Mouse (Mus musculus) 3T3-L1 (cell line): ENCODE results near the gene Olfr837.
"Not testable (repeated sequence)": the region's sequence is repeated elsewhere in the genome, so short reads cannot be mapped to it uniquely, and the experiment has no call there.

ENCODE experiments used
- DNase-seq: peaks from one replicate; pipeline ENCODE4 v3.0.0-alpha.2; 2015; ENCODE audit warnings: low read depth, low spot score

Olfr837 gene

DNA sequence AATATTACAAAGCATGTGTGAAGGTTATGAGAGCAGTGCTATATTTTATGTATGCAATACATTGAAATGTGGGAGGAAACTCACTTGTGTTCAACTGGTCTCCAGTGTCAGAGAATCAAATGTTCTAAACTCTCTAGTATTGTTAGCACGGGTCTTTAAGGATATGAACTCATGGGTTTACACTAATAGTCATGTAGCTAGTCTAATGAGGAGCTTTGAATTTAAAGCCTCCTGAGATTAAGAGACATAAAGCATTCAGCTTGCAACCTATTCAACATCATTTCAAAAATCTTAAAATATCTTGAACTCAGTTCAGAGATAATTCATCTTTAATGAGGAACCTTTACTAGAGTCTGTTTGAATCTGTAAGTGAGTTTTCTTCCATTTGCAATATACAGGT lies at the start of gene Olfr837:
Gene Olfr837, plus strand, starts transcription at position 301 of the 400 bp plus-strand sequence.
- no peak for DNase-seq

DNA sequence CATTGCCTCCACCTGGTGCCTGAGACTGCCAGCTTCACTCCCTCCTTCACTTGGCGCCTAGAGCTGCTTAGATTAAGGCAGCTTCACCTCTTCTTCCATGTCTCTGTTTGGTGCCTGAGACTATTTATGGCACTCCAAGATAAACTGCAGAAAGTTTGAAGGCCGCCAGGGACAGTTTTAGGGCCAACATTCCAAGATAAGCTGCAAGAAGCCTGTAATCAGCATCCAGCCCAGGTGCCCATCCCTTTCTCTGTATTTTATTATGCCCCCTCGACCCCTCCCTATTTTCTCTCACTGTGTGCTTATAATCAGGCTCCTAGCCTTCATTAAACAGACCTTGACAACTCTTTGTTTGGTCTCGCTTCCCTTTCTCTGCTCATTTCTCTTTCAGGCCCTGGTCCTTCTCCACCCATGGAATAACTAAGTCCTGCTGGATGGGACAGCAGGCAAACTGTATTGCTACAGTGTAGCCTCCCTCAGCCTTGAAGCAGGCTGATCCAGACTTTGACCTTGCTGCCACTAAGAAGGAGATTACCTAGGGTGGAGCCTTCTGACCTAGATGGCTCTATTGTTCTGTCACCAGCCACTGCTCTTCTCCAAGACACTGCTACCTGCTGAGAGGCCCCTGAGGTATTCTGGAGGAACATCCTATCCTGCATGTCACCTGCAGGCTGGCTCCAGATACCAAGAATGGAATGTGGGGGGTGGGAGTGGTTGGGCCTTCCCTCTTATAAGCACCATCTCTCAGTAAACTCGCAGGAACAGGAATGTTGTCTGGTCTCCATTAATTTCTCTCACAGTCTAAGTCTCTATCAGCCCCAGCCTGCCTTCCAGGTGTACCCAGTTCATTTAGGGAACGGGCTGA lies 43.0 kb upstream of the Olfr837 start:
- not testable (repeated sequence) for DNase-seq

- no peak for DNase-seq
Observed at GRCm38 (mm10) chr9:19097286-19097685, 38.8 kb upstream of the Olfr837 start.

DNA sequence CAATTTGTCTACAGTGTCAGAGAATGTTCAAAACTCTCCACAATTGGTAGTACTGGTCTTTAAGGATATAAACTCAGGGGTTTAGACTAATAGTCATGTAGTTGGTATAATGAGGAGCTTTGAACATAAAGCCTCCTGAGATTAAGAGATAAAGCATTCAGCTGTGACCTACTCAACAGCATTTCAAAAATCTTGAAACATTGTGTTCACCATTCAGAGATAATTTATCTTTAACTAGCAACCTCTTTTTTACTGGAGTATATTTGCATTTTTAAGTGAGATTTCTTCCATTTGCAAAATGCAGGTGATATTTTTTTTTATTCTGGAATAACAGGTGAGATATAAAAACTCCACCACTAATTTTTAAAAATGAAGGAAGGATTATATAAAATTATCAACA lies 16.0 kb upstream of the Olfr837 start, which contains the start of gene Olfr836:
Gene Olfr836, plus strand, starts transcription at position 301 of the 400 bp plus-strand sequence.
- no peak for DNase-seq

GRCm38 (mm10) chr9:19177212-19177611 lies 41.1 kb downstream of the Olfr837 start, which contains the start of gene Olfr839-ps1:
TSS of gene Olfr839-ps1 (minus strand) at chr9:19177312.
- DNase-seq, result no peak
